8 mouse cellular contexts compared by ENCODE assay signal in the genomic region with DNA sequence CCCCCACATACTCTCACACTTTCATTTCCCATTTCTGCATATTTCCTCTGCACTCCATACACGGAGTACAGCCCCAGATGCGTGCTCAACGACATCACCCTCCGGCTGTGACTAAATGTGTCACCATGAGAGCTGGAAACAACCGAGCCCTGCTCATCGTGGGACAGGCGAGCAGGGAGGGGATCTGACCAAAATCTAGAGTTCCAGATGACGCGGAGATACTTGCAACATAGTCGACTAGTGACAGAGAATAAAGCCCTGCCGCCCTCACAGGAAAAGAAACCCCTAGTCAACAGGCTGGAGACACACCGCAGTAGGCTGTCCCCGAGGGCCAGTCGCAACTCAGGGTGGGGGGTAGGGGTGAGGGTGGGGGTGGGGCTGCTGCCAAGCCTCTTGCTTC.
DNase-seq lines count a peak whose midpoint lies in the region; ATAC-seq and TF ChIP-seq lines count a peak whose summit lies in the region.

No protein-coding gene starts in this region.

- ATAC-seq in heart, embryonic 15.5 days (replicated peaks; ENCODE audit: insufficient number of reproducible peaks, insufficient read depth, low FRiP score, low read depth): no peak
- no peak for ATAC-seq in limb, embryonic 14.5 days (ENCODE audit: low FRiP score, low read depth)
- ATAC-seq in midbrain, embryonic 13.5 days: no peak

- H3K9ac ChIP-seq in heart, embryonic 15.5 days: 0 out of 2 replicates have a peak overlapping the region, but pooled peaks have one; percentile 23
- H3K9ac ChIP-seq in limb, embryonic 14.5 days (ENCODE audit: low read depth, low read length, severe bottlenecking): no peak overlapping the region
- H3K9ac ChIP-seq in midbrain, embryonic 13.5 days (replicated peaks): no peak overlapping the region

- H3K4me2 ChIP-seq in heart, embryonic 15.5 days: peak overlapping the region; percentile 75
- H3K4me2 ChIP-seq in limb, embryonic 14.5 days (replicated peaks; ENCODE audit: low read depth, low read length, severe bottlenecking): peak overlapping the region; percentile 54
- peak overlapping the region; percentile 47 for H3K4me2 ChIP-seq in midbrain, embryonic 13.5 days (replicated peaks)

- DNase-seq in B cell, adult 2 months: peak; percentile 81 to 83
- no peak for DNase-seq in limb, embryonic 14.5 days (ENCODE audit: low spot score)
- DNase-seq in thymus, adult 18-20 months: peak; percentile 31 to 60
- no peak for DNase-seq in layer of hippocampus, postnatal 25 days (ENCODE audit: extremely low spot score in 1 of 2, low spot score in 1 of 2)
- DNase-seq in cerebellum, adult 8-10 months: no peak

- H3K4me1 ChIP-seq in brown adipose tissue, adult 24 weeks (ENCODE audit: control insufficient read depth, insufficient read depth, insufficient read length, low read length): no peaks in the 10 kb centered on the region; the same call in 1 of the 2 replicates
- peaks cover 22% of the 10 kb centered on the region for H3K4me1 ChIP-seq in heart, embryonic 15.5 days (replicated peaks)
- peaks cover 5% of the 10 kb centered on the region for H3K4me1 ChIP-seq in limb, embryonic 14.5 days (ENCODE audit: control insufficient read depth, insufficient read depth, low read length)
- peaks cover 19% of the 10 kb centered on the region for H3K4me1 ChIP-seq in midbrain, embryonic 13.5 days (replicated peaks)

- peaks cover 34% of the 10 kb centered on the region for H3K27me3 ChIP-seq in heart, embryonic 15.5 days
- H3K27me3 ChIP-seq in limb, embryonic 14.5 days (ENCODE audit: control insufficient read depth, insufficient read depth, low read length): peaks cover 26% of the 10 kb centered on the region
- H3K27me3 ChIP-seq in midbrain, embryonic 13.5 days: peaks cover 41% of the 10 kb centered on the region

- H3K27ac ChIP-seq in brown adipose tissue, adult 24 weeks (replicated peaks; ENCODE audit: low read depth, low read length): no peak overlapping the region
- H3K27ac ChIP-seq in heart, embryonic 15.5 days: no peak overlapping the region
- H3K27ac ChIP-seq in limb, embryonic 14.5 days (replicated peaks; ENCODE audit: low read depth, low read length): no peak overlapping the region
- H3K27ac ChIP-seq in midbrain, embryonic 13.5 days: no peak overlapping the region

- TF ChIP-seq POLR2A in limb, embryonic 14.5 days (IDR thresholded peaks at IDR 0.05; ENCODE audit: borderline replicate concordance, extremely low read depth, insufficient read depth, insufficient read length): no peak

- peak overlapping the region; percentile 41 for H3K4me3 ChIP-seq in brown adipose tissue, adult 24 weeks (ENCODE audit: insufficient read depth, low read depth, low read length)
- peak overlapping the region; percentile 47 for H3K4me3 ChIP-seq in heart, embryonic 15.5 days
- peak overlapping the region; percentile 18 for H3K4me3 ChIP-seq in limb, embryonic 14.5 days (replicated peaks; ENCODE audit: low read length)
- H3K4me3 ChIP-seq in midbrain, embryonic 13.5 days (replicated peaks): peak overlapping the region; percentile 21

- H3K9me3 ChIP-seq in heart, embryonic 15.5 days (replicated peaks): no peaks in the 10 kb centered on the region
- no peaks in the 10 kb centered on the region for H3K9me3 ChIP-seq in limb, embryonic 14.5 days (ENCODE audit: control insufficient read depth, low read length)
- H3K9me3 ChIP-seq in midbrain, embryonic 13.5 days: no peaks in the 10 kb centered on the region

- H3K36me3 ChIP-seq in heart, embryonic 15.5 days: no peaks in the 10 kb centered on the region
- H3K36me3 ChIP-seq in limb, embryonic 14.5 days (ENCODE audit: control insufficient read depth, insufficient read depth, low read length): no peaks in the 10 kb centered on the region
- H3K36me3 ChIP-seq in midbrain, embryonic 13.5 days: no peaks in the 10 kb centered on the region

- WGBS in heart, embryonic 15.5 days: 4% methylated on average over 14 of the region's 14 CpGs
- 12% methylated on average over 14 of the region's 14 CpGs for WGBS in limb, embryonic 14.5 days
- 15% methylated on average over 14 of the region's 14 CpGs for WGBS in midbrain, embryonic 13.5 days

Comparison
In these comparisons a context has a peak if more than half of its experiments do, and no peak if none do; other contexts are left out.
1. DNase-seq: peak in B cell, adult 2 months (2 of 2) and thymus, adult 18-20 months (2 of 2); none in limb, embryonic 14.5 days (single experiment), layer of hippocampus, postnatal 25 days (0 of 2) and cerebellum, adult 8-10 months (single experiment).
2. Peak in every context shown above with its lines, with median percentiles within 50 percentile points of each other: H3K4me3 ChIP-seq and H3K4me2 ChIP-seq.